Mouse (Mus musculus) heart, adult 2 months (tissue): ENCODE results near the gene Adamts12.

Experiments used
- CTCF ChIP-seq: fragments of 200-600 bp; IDR thresholded peaks from 2 replicates; pipeline ENCODE4 v1.8.1; 2022; ENCODE audit warnings: antibody characterized with exemption, mild to moderate bottlenecking, moderate library complexity
- POLR2A ChIP-seq: fragments of 200-500 bp; IDR thresholded peaks from 2 replicates; pipeline ENCODE4 v1.6.1; 2011; ENCODE audit warnings: mild to moderate bottlenecking, low read depth, low read length, control low read depth; ENCODE audit not compliant: insufficient read depth

DNA sequence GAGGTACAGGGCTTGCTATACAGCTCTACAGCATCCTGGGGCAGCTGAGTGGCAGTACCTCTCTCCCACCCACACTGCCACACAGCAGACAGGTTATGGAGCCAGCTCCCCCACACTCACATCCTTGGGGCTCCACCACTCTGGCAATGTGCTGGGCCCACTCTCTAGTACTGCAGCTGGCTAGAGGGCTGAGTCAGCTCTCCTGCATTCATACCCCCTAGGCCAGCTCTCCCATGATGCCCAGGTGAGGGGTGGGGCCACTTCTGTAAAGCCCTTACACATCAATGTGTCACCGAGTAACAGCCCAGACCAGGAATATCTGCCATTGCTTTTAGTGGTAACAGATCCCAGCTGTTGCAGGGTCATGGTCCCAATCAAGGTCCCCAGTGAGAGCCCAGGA lies 296.3 kb downstream of the Adamts12 start:
- TF ChIP-seq POLR2A (no peak), CTCF (no peak)
